Mouse (Mus musculus) hindbrain, postnatal 0 days (tissue): ENCODE measurements around the gene Gm17334. TPM values are rescaled to one million over a fixed set of nuclear protein-coding genes. Genes with fewer than 3 reads are reported as not detected.

Source experiments
- ATAC-seq: fragments of 200-750 bp; cut with Nextera tagmentation; 2 replicates; pipeline ENCODE4 v1.8.0; 2017; ENCODE audit warnings: mild to moderate bottlenecking, moderate TSS enrichment, moderate library complexity
- DNase-seq: peaks from one replicate; pipeline ENCODE4 v3.0.0-alpha.2; 2015; ENCODE audit warnings: low spot score
- H3K27ac ChIP-seq: fragments of 300-500 bp; sonication (generic); 2 replicates; pipeline ENCODE4 v1.5.1; 2014; ENCODE audit warnings: mild to moderate bottlenecking
- H3K27me3 ChIP-seq: fragments of 300-500 bp; sonication (generic); 2 replicates; pipeline ENCODE4 v1.6.1; 2014; ENCODE audit warnings: low read length, mixed read lengths; ENCODE audit not compliant: insufficient read depth
- H3K36me3 ChIP-seq: fragments of 300-500 bp; sonication (generic); 2 replicates; pipeline ENCODE4 v1.6.1; 2014; ENCODE audit warnings: low read length, mixed read lengths; ENCODE audit not compliant: insufficient read depth
- H3K4me1 ChIP-seq: fragments of 300-500 bp; sonication (generic); 2 replicates; pipeline ENCODE4 v1.6.1; 2014; ENCODE audit warnings: antibody characterized with exemption, low read length, mixed read lengths; ENCODE audit not compliant: insufficient read depth
- H3K4me2 ChIP-seq: fragments of 300-500 bp; sonication (generic); 2 replicates; pipeline ENCODE4 v1.6.1; 2014; ENCODE audit warnings: low read depth, mild to moderate bottlenecking, low read length, moderate library complexity, mixed read lengths
- H3K4me3 ChIP-seq: fragments of 300-500 bp; sonication (generic); 2 replicates; pipeline ENCODE4 v1.5.1; 2014; ENCODE audit warnings: low read length
- H3K9ac ChIP-seq: fragments of 300-500 bp; sonication (generic); replicated peaks from 2 replicates; pipeline ENCODE4 v1.6.1; 2014; ENCODE audit warnings: mild to moderate bottlenecking, low read length, moderate library complexity, mixed read lengths
- H3K9me3 ChIP-seq: fragments of 300-500 bp; sonication (generic); 2 replicates; pipeline ENCODE4 v1.6.1; 2016; ENCODE audit warnings: low read length, mixed read lengths
- CTCF ChIP-seq: IDR thresholded peaks from 2 replicates; pipeline ENCODE4 v1.5.1; 2016; ENCODE audit warnings: antibody characterized with exemption, control low read depth, low read depth
- WGBS: fragments of 180-500 bp; shearing (Covaris S2); extraction: QIAGEN DNeasy Blood & Tissue Kit; methylation state at CpG from one replicate; pipeline ENCODE4 v1.1.7; 2014; 5-methylcytosine and 5-hydroxymethylcytosine counted together
- polyA plus RNA-seq: library from polyadenylated mRNA; unstranded; fragments of >200 nt; fragmentation: Nextera tagmentation; extraction: Ambion mirVana; gene quantifications from 2 replicates; pipeline ENCODE4 v1.2.1, GENCODE M21; 2015
- total RNA-seq: library from RNA; depleted of rRNA; stranded (reverse); fragments of >200 nt; gene quantifications from 2 replicates; pipeline ENCODE4 v1.2.3, GENCODE M21; 2014

The Gm17334 gene
- total and polyA plus RNA-seq, 2 experiments from 2014 or later: not detected

DNA sequence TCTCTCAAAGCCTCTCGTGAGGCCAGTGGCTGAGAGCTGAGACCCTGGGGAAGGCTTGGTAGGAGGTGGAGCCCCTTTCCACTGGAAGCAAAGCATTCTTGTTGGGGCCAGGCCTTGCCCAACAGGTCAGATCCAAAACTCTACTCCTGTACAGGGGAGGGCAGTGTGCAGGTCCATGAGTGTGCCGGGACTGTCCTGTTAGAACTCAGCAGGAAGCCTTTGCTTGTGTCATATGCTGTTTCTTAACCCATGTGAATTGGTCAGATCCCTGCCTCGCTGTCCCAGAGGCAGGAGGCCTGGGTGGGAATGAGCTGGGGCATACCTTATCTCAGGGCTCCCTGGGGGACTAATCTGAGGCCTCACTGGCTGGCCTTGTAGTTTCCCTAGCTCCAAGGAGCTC lies 7.3 kb upstream of the Gm17334 start:
- ATAC-seq: no peak
- TF ChIP-seq CTCF: no peak
- WGBS: 54% methylated on average over 3 of the region's 3 CpGs
- no peak overlapping the region for H3K9ac ChIP-seq
- H3K4me3 ChIP-seq: no peak overlapping the region
- no peak overlapping the region for H3K27ac ChIP-seq
- no peaks in the 10 kb centered on the region for H3K4me1 ChIP-seq
- no peaks in the 10 kb centered on the region for H3K36me3 ChIP-seq
- H3K27me3 ChIP-seq: no peaks in the 10 kb centered on the region
- DNase-seq: no peak
- H3K9me3 ChIP-seq: no peaks in the 10 kb centered on the region
- H3K4me2 ChIP-seq: no peak overlapping the region

DNA sequence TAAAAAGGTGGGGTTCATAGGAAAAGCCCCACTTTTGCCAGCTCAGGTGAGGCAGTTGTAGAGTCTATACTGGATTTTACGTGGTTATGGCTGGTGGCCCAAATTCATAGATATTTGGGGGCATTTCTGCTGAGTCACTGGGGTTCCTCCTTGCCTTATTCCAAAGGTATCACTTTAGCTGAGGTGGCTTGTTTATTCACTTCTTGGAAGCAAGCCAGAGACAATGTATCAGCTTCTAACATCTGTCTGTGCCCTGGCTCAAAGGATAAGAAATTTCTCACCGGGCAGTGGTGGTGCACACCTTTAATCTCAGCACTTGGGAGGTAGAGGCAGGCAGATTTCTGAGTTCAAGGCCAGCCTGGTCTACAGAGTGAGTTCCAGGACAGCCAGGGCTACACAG lies 6.8 kb upstream of the Gm17334 start:
- H3K27ac ChIP-seq: no peak overlapping the region
- no peak for TF ChIP-seq CTCF
- H3K27me3 ChIP-seq: no peaks in the 10 kb centered on the region
- 89% methylated on average over 2 of the region's 2 CpGs for WGBS
- no peak overlapping the region for H3K9ac ChIP-seq
- H3K4me3 ChIP-seq: no peak overlapping the region
- DNase-seq (no peak), ATAC-seq (no peak)
- H3K9me3 ChIP-seq: no peaks in the 10 kb centered on the region
- no peaks in the 10 kb centered on the region for H3K36me3 ChIP-seq
- no peaks in the 10 kb centered on the region for H3K4me1 ChIP-seq
- no peak overlapping the region for H3K4me2 ChIP-seq

GRCm38 (mm10) chr11:53778455-53778854 lies 5.5 kb upstream of the Gm17334 start:
- WGBS: 89% methylated on average over 5 of the region's 5 CpGs
- H3K4me1 ChIP-seq: no peaks in the 10 kb centered on the region
- no peak for DNase-seq

DNA sequence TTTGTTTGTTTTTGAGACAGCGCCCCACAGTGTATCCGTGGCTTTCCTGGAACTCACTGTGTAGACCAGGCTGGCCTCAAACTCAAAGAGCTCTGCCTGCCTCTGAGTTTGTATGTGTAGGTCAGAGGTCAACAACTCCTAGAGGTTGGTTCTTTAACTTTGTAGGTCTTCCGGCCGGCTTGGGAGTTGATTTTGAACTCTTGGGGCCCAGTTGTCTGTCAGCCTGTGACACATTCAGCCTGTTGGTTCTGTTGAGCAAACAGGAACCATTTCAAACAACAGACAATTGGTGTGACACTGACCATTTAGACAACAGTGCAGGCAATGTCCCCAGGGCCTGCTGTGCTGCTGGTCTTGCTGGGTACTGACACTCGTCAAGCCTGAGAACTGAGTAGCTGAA lies 4.7 kb upstream of the Gm17334 start:
- Histone ChIP-seq H3K36me3 (no peaks in the 10 kb centered on the region), H3K9me3 (no peaks in the 10 kb centered on the region), H3K4me2 (no peak overlapping the region), H3K4me1 (no peaks in the 10 kb centered on the region), H3K27ac (no peak overlapping the region), H3K27me3 (no peaks in the 10 kb centered on the region), H3K9ac (no peak overlapping the region), H3K4me3 (no peak overlapping the region)
- 75% methylated on average over 5 of the region's 5 CpGs for WGBS
- no peak for TF ChIP-seq CTCF
- DNase-seq (no peak), ATAC-seq (no peak)

More at GRCm38 (mm10) chr11:53778455-53778854, 5.5 kb upstream of the Gm17334 start:
- Histone ChIP-seq H3K27ac (no peak overlapping the region), H3K9me3 (no peaks in the 10 kb centered on the region), H3K9ac (no peak overlapping the region), H3K4me3 (no peak overlapping the region), H3K27me3 (no peaks in the 10 kb centered on the region), H3K4me2 (no peak overlapping the region), H3K36me3 (no peaks in the 10 kb centered on the region)
- ATAC-seq: no peak
- no peak for TF ChIP-seq CTCF

GRCm38 (mm10) chr11:53774659-53775255 lies 1.8 kb upstream of the Gm17334 start:
- no peaks in the 10 kb centered on the region for H3K27me3 ChIP-seq
- H3K27ac ChIP-seq: no peak overlapping the region
- H3K9me3 ChIP-seq: no peaks in the 10 kb centered on the region
- H3K4me1 ChIP-seq: no peaks in the 10 kb centered on the region
- H3K4me2 ChIP-seq: no peak overlapping the region
- H3K36me3 ChIP-seq: no peaks in the 10 kb centered on the region
- no peak for TF ChIP-seq CTCF
- no peak overlapping the region for H3K9ac ChIP-seq
- no peak for DNase-seq
- ATAC-seq: no peak
- 92% methylated on average over 13 of the region's 13 CpGs for WGBS
- no peak overlapping the region for H3K4me3 ChIP-seq

GRCm38 (mm10) chr11:53773641-53774360 lies 814 bp upstream of the Gm17334 start:
- H3K27ac ChIP-seq: no peak overlapping the region
- no peaks in the 10 kb centered on the region for H3K9me3 ChIP-seq
- H3K4me1 ChIP-seq: no peaks in the 10 kb centered on the region
- 88% methylated on average over 16 of the region's 16 CpGs for WGBS
- H3K4me2 ChIP-seq: no peak overlapping the region
- no peak for TF ChIP-seq CTCF
- H3K27me3 ChIP-seq: no peaks in the 10 kb centered on the region
- ATAC-seq (no peak), DNase-seq (no peak)
- H3K36me3 ChIP-seq: no peaks in the 10 kb centered on the region
- no peak overlapping the region for H3K4me3 ChIP-seq
- no peak overlapping the region for H3K9ac ChIP-seq

GRCm38 (mm10) chr11:53772536-53772935 lies 451 bp downstream of the Gm17334 start:
- Histone ChIP-seq H3K36me3 (no peaks in the 10 kb centered on the region), H3K9me3 (no peaks in the 10 kb centered on the region), H3K9ac (no peak overlapping the region), H3K27me3 (no peaks in the 10 kb centered on the region), H3K4me3 (no peak overlapping the region), H3K27ac (no peak overlapping the region), H3K4me1 (no peaks in the 10 kb centered on the region), H3K4me2 (no peak overlapping the region)
- DNase-seq: no peak
- 78% methylated on average over 9 of the region's 9 CpGs for WGBS
- no peak for TF ChIP-seq CTCF
- no peak for ATAC-seq
